Mouse (Mus musculus): ENCODE measurements at regions not wholly inside any gene's neighbourhood (a gene's known extent, or its start where the extent isn't known, plus 50 kb on each side); places are given as distances from the start of the nearest gene placed in this dataset.
A peak's percentile ranks its signal among the peaks of the same experiment; 100 is the strongest.

- WGBS = 70% methylated on average over 2 of the region's 2 CpGs
Measured at GRCm38 (mm10) chr12:94399991-94400390, 1292.0 kb upstream of the Flrt2 start.

DNA sequence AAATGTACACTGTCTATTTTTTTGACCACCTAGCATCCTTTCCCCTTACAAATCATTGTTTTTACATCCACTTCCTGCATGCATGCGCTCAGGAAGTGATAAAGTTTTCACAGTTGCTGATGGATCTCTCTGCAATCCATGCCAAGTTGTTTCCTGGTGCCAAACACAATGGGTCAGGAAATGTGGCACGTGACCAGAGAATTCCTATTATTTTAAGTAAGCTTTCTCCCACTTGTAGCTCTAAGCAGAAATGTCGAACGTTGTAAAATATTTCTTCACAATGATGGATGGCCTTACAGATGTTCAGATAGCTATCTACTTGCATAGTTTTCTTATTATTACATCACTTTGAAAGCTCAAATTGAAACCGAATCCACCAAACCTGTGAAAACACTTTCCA lies 1271.1 kb upstream of the Flrt2 start:
- no peak for DNase-seq (ENCODE audit: low spot score)
- H3K4me3 ChIP-seq = no peak overlapping the region
- 78% methylated on average over 5 of the region's 5 CpGs for WGBS
- no peak overlapping the region for H3K27ac ChIP-seq (replicated peaks)
- H3K27me3 ChIP-seq (replicated peaks; ENCODE audit: low read depth, poor library complexity, severe bottlenecking) = no peaks in the 10 kb centered on the region
- H3K9me3 ChIP-seq = no peaks in the 10 kb centered on the region
- H3K4me1 ChIP-seq = peaks cover 6% of the 10 kb centered on the region
- no peaks in the 10 kb centered on the region for H3K36me3 ChIP-seq (replicated peaks)

More at GRCm38 (mm10) chr12:94399991-94400390, 1292.0 kb upstream of the Flrt2 start:
- H3K4me3 ChIP-seq = no peak overlapping the region
- H3K4me1 ChIP-seq = no peaks in the 10 kb centered on the region
- H3K27ac ChIP-seq (replicated peaks) = no peak overlapping the region
- no peaks in the 10 kb centered on the region for H3K9me3 ChIP-seq
- no peak for DNase-seq (ENCODE audit: low spot score)
- H3K36me3 ChIP-seq (replicated peaks) = no peaks in the 10 kb centered on the region
- no peaks in the 10 kb centered on the region for H3K27me3 ChIP-seq (replicated peaks; ENCODE audit: low read depth, poor library complexity, severe bottlenecking)

GRCm38 (mm10) chr12:94421743-94422142 lies 1270.3 kb upstream of the Flrt2 start:
- H3K36me3 ChIP-seq (replicated peaks) = no peaks in the 10 kb centered on the region
- no peak for DNase-seq (ENCODE audit: low spot score)
- WGBS = 86% methylated on average over 3 of the region's 3 CpGs
- no peak overlapping the region for H3K27ac ChIP-seq (replicated peaks)
- H3K9me3 ChIP-seq = no peaks in the 10 kb centered on the region
- no peaks in the 10 kb centered on the region for H3K27me3 ChIP-seq (replicated peaks; ENCODE audit: low read depth, poor library complexity, severe bottlenecking)
- peaks cover 6% of the 10 kb centered on the region for H3K4me1 ChIP-seq
- H3K4me3 ChIP-seq = no peak overlapping the region

DNA sequence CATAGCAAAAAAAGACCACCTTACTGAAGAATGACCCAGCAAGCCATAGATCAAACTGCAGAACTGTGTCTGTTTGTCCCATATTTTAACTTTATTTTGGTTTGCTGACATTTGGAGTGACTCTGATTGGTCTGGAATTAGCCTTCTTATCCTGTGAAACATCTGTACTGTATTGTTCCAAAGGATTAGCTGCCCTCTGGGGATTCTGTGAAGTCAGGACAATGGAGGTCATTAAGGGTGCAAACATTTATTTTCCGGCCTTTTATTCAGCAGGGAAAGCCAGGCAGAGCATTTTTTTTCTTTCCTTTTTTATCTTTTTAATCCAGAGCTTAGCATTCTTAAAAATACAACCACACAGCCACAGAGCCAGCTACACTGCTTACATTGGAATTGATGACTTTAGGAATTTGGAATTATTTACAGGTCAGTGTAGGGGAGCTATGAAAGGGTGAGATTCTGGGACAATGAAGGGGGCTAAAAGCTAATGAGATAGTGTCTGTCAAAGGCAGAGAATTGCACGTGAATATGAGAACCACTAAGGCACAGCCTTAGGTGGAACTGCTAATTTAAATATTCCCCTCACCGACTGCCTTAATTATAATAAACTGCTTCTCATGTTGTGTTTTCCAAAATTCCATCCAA lies 1267.6 kb upstream of the Flrt2 start:
- Histone ChIP-seq H3K27ac (replicated peaks) (no peak overlapping the region), H3K9me3 (no peaks in the 10 kb centered on the region), H3K4me3 (no peak overlapping the region), H3K27me3 (replicated peaks; ENCODE audit: low read depth, poor library complexity, severe bottlenecking) (no peaks in the 10 kb centered on the region), H3K4me1 (peaks cover 6% of the 10 kb centered on the region), H3K36me3 (replicated peaks) (no peaks in the 10 kb centered on the region)
- 10% methylated on average over 3 of the region's 3 CpGs for WGBS
- DNase-seq (ENCODE audit: low spot score) = no peak

DNA sequence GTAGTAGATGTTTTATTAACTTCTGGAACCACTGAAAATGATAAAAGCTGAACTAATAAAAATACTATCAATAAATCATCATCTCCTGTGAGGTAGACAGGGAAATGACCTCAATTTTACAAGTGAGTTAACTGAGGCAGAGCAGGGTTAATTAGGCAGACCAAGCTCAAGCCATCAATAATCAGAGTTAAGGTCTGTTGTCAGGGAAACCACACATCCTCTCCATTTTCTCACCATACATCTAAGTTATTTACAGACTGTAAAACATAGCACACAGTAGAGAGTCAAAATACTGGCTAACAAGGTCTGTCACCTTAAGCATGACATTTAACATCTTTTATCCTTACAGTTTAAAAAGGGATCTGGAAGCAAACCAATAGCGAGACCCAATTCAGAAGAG lies 1242.5 kb upstream of the Flrt2 start:
- Histone ChIP-seq H3K9me3 (no peaks in the 10 kb centered on the region), H3K4me3 (no peak overlapping the region), H3K4me1 (no peaks in the 10 kb centered on the region), H3K36me3 (replicated peaks) (no peaks in the 10 kb centered on the region), H3K27me3 (replicated peaks; ENCODE audit: low read depth, poor library complexity, severe bottlenecking) (no peaks in the 10 kb centered on the region), H3K27ac (replicated peaks) (no peak overlapping the region)
- 92% methylated on average over 1 of the region's 1 CpGs for WGBS
- no peak for DNase-seq (ENCODE audit: low spot score)

DNA sequence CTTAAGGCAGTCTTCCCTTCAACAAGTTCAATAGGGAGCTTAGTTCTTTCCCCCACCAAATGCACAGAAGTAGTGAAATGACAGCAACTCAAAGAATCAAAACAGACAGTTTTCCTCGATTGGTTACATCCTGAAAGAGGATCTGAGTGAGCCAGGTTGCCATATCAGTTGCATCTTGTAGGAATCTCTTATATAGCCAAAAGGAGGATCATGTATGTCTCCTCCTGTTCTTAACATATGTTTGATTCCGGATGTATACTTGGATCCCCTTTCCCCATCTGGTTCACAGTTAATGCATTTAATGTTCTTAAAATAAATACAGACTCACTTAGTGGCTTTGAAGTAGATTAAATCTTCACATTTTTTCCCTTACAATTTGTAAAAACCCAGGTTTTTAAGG lies 1224.0 kb upstream of the Flrt2 start:
- H3K4me1 ChIP-seq = peaks cover 8% of the 10 kb centered on the region
- no peaks in the 10 kb centered on the region for H3K9me3 ChIP-seq
- no peaks in the 10 kb centered on the region for H3K36me3 ChIP-seq (replicated peaks)
- no peak overlapping the region for H3K4me3 ChIP-seq
- H3K27me3 ChIP-seq (replicated peaks; ENCODE audit: low read depth, poor library complexity, severe bottlenecking) = no peaks in the 10 kb centered on the region
- no peak for DNase-seq (ENCODE audit: low spot score)
- H3K27ac ChIP-seq (replicated peaks) = no peak overlapping the region
- 44% methylated on average over 2 of the region's 2 CpGs for WGBS

- no peaks in the 10 kb centered on the region for H3K36me3 ChIP-seq (replicated peaks)
- WGBS = 90% methylated on average over 3 of the region's 3 CpGs
- no peaks in the 10 kb centered on the region for H3K9me3 ChIP-seq
- H3K4me3 ChIP-seq = no peak overlapping the region
- no peak for DNase-seq (ENCODE audit: low spot score)
- no peak overlapping the region for H3K27ac ChIP-seq (replicated peaks)
- H3K4me1 ChIP-seq = peaks cover 8% of the 10 kb centered on the region
- H3K27me3 ChIP-seq (replicated peaks; ENCODE audit: low read depth, poor library complexity, severe bottlenecking) = no peaks in the 10 kb centered on the region
Measured at GRCm38 (mm10) chr12:94468609-94469008, 1223.4 kb upstream of the Flrt2 start.

- Histone ChIP-seq H3K36me3 (replicated peaks) (no peaks in the 10 kb centered on the region), H3K4me1 (peaks cover 8% of the 10 kb centered on the region), H3K9me3 (no peaks in the 10 kb centered on the region), H3K27ac (replicated peaks) (no peak overlapping the region), H3K4me3 (no peak overlapping the region), H3K27me3 (replicated peaks; ENCODE audit: low read depth, poor library complexity, severe bottlenecking) (no peaks in the 10 kb centered on the region)
- no peak for DNase-seq (ENCODE audit: low spot score)
- WGBS = 61% methylated on average over 2 of the region's 2 CpGs
Measured at GRCm38 (mm10) chr12:94469850-94470249, 1222.2 kb upstream of the Flrt2 start.

GRCm38 (mm10) chr12:94470981-94471380 lies 1221.0 kb upstream of the Flrt2 start:
- Histone ChIP-seq H3K27me3 (replicated peaks; ENCODE audit: low read depth, poor library complexity, severe bottlenecking) (no peaks in the 10 kb centered on the region), H3K4me1 (peaks cover 8% of the 10 kb centered on the region), H3K9me3 (no peaks in the 10 kb centered on the region), H3K27ac (replicated peaks) (no peak overlapping the region), H3K4me3 (no peak overlapping the region), H3K36me3 (replicated peaks) (no peaks in the 10 kb centered on the region)
- WGBS = 58% methylated on average over 1 of the region's 1 CpGs
- no peak for DNase-seq (ENCODE audit: low spot score)

DNA sequence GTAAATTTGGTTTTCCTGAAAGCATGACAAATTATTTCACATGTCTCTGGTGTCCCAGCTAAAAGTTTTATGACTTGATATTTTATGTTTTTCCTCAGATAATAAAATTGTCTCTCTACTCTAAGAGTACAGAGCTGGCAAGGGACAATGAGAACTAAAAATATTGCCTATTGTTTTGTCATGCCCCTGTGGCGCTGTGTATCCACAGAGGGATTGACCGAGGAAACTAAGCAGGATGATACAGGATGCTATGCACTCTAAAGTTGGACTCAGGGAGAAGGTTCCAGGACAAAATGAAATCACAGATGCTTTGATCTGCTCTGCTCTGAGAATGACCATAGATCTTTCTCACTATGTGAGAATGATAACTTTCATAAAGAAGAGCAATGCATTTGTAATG lies 1203.3 kb upstream of the Flrt2 start:
- WGBS = 86% methylated on average over 2 of the region's 2 CpGs
- Histone ChIP-seq H3K36me3 (replicated peaks) (no peaks in the 10 kb centered on the region), H3K9me3 (no peaks in the 10 kb centered on the region), H3K4me3 (no peak overlapping the region), H3K27me3 (replicated peaks; ENCODE audit: low read depth, poor library complexity, severe bottlenecking) (no peaks in the 10 kb centered on the region), H3K4me1 (no peaks in the 10 kb centered on the region), H3K27ac (replicated peaks) (no peak overlapping the region)
- no peak for DNase-seq (ENCODE audit: low spot score)

- DNase-seq (ENCODE audit: low spot score) = no peak
- Histone ChIP-seq H3K27ac (replicated peaks) (no peak overlapping the region), H3K9me3 (no peaks in the 10 kb centered on the region), H3K36me3 (replicated peaks) (no peaks in the 10 kb centered on the region), H3K4me1 (no peaks in the 10 kb centered on the region), H3K4me3 (no peak overlapping the region), H3K27me3 (replicated peaks; ENCODE audit: low read depth, poor library complexity, severe bottlenecking) (no peaks in the 10 kb centered on the region)
- 84% methylated on average over 7 of the region's 7 CpGs for WGBS
Measured at GRCm38 (mm10) chr12:94508099-94508498, 1183.9 kb upstream of the Flrt2 start.

- no peaks in the 10 kb centered on the region for H3K4me1 ChIP-seq
- H3K36me3 ChIP-seq (replicated peaks) = no peaks in the 10 kb centered on the region
- no peaks in the 10 kb centered on the region for H3K27me3 ChIP-seq (replicated peaks; ENCODE audit: low read depth, poor library complexity, severe bottlenecking)
- 57% methylated on average over 5 of the region's 5 CpGs for WGBS
- no peak overlapping the region for H3K27ac ChIP-seq (replicated peaks)
- peak; percentile 9 for DNase-seq (ENCODE audit: low spot score)
- no peaks in the 10 kb centered on the region for H3K9me3 ChIP-seq
- H3K4me3 ChIP-seq = no peak overlapping the region
Measured at GRCm38 (mm10) chr12:94509855-94510254, 1182.2 kb upstream of the Flrt2 start.

- Histone ChIP-seq H3K27me3 (replicated peaks; ENCODE audit: low read depth, poor library complexity, severe bottlenecking) (no peaks in the 10 kb centered on the region), H3K36me3 (replicated peaks) (no peaks in the 10 kb centered on the region), H3K27ac (replicated peaks) (no peak overlapping the region), H3K4me1 (no peaks in the 10 kb centered on the region), H3K4me3 (no peak overlapping the region), H3K9me3 (no peaks in the 10 kb centered on the region)
- 85% methylated on average over 7 of the region's 7 CpGs for WGBS
- no peak for DNase-seq (ENCODE audit: low spot score)
Measured at GRCm38 (mm10) chr12:94544706-94545105, 1147.3 kb upstream of the Flrt2 start.
